Mouse (Mus musculus): ENCODE results near the gene Bicral. TPM values are rescaled to one million over a fixed set of nuclear protein-coding genes. Genes with fewer than 3 reads are reported as not detected.

Bicral gene
- total and polyA plus RNA-seq, 2 experiments from 2014 or later: 7.0 to 31.6 TPM

DNA sequence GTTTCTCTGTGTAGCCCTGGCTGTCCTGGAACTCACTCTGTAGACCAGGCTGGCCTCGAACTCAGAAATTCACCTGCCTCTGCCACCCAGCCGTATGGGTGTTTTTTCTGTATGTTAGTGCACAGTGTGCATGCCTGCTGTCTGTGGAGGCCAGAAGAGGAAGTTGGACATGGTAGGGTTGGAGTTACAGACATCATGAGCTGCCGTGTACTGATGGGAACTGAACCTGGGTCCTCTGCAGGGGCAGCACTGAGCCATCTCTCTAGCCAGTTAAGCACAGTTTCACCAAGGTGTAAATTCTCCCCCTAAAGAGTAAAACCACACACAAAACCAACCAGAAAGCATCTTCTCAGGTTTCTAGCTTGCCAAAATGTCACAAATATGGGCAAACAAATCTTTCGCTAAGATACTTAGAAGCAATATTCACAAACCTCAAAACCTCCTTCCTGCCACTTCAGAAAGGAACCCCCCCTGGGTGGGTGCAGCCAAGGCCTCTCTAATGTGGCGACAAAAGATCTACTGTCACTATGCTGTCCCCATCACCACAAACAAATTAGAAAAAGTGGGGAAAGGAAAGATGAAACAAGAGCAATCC is 12.0 kb upstream of the Bicral start:
- Histone ChIP-seq H3K36me3 (ENCODE audit: insufficient read depth, low read length) (no peaks in the 10 kb centered on the region), H3K4me1 (ENCODE audit: insufficient read depth, low read length) (no peaks in the 10 kb centered on the region), H3K9ac (replicated peaks; ENCODE audit: low read length, poor library complexity, severe bottlenecking) (no peak overlapping the region), H3K27ac (ENCODE audit: low read depth, low read length) (no peak overlapping the region), H3K9me3 (ENCODE audit: low read length) (no peaks in the 10 kb centered on the region), H3K27me3 (ENCODE audit: insufficient read depth, low read length) (no peaks in the 10 kb centered on the region), H3K4me3 (ENCODE audit: low read depth, low read length) (no peak overlapping the region), H3K4me2 (ENCODE audit: low read depth, low read length, poor library complexity, severe bottlenecking) (no peak overlapping the region)
- DNase-seq (ENCODE audit: low spot score) (no peak), ATAC-seq (ENCODE audit: low FRiP score) (no peak)
- no peak for TF ChIP-seq CTCF (IDR thresholded peaks at IDR 0.05)
- WGBS: 95% methylated on average over 5 of the region's 5 CpGs

DNA sequence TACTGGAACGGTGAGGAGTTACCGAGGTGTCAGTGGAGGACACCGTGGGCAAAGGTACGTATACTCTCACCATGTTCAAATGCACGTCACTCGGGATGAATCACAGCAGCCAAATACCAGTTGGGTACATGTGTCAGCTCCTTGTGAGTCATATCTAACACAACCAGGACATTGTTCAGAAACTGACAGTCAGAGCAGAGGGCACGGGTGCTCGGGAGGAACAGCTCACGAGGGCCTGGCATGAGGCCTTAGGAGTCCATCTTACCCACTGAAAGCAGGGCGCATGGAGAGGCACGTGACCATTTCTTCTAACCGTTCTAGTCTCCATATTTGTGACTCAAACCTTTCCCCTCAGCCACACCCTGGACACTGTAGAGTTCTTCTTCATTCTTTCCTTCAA is 8.6 kb upstream of the Bicral start:
- no peak for DNase-seq (ENCODE audit: low spot score)
- H3K4me3 ChIP-seq (ENCODE audit: low read depth, low read length): no peak overlapping the region
- WGBS: 90% methylated on average over 12 of the region's 12 CpGs

DNA sequence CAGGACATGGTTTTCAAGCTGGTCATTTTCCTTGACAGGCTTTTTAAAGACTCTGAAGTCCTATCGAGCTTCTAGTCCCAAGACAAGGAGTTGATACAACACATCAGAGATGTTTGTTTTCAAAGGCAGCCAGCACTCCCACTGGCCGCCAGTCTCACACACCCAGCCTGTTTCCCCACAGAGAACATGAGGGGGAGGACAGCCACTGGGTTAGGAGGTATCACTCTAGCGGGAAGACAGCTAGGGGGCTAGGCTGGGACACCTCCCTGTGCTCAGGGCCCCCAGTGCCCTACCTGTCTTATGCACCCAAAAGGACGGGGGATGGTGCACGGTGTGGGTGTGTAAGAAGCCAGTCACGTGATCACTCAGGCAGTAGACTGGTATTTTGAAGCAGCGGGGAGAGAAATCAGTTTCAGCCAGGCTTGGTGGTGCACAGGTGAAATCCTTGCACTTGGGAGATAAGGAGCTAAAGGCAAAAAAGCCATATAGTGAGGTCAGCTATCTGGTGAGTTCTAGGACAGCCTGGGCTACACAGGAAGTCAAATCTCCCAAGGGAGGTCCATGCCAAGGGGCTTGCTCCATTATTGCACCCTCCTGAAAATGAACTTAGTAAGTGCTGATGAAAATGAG is 6.4 kb upstream of the Bicral start:
- H3K4me1 ChIP-seq (ENCODE audit: insufficient read depth, low read length): no peaks in the 10 kb centered on the region
- WGBS: 72% methylated on average over 7 of the region's 7 CpGs
- no peaks in the 10 kb centered on the region for H3K9me3 ChIP-seq (ENCODE audit: low read length)
- DNase-seq (ENCODE audit: low spot score) (no peak), ATAC-seq (ENCODE audit: low FRiP score) (no peak)
- no peak overlapping the region for H3K4me2 ChIP-seq (ENCODE audit: low read depth, low read length, poor library complexity, severe bottlenecking)
- no peak overlapping the region for H3K4me3 ChIP-seq (ENCODE audit: low read depth, low read length)
- no peaks in the 10 kb centered on the region for H3K27me3 ChIP-seq (ENCODE audit: insufficient read depth, low read length)
- H3K27ac ChIP-seq (ENCODE audit: low read depth, low read length): no peak overlapping the region
- no peak overlapping the region for H3K9ac ChIP-seq (replicated peaks; ENCODE audit: low read length, poor library complexity, severe bottlenecking)
- H3K36me3 ChIP-seq (ENCODE audit: insufficient read depth, low read length): no peaks in the 10 kb centered on the region
- no peak for TF ChIP-seq CTCF (IDR thresholded peaks at IDR 0.05)

More for the DNA sequence above, 8.6 kb upstream of the Bicral start:
- H3K4me1 ChIP-seq (ENCODE audit: insufficient read depth, low read length): no peaks in the 10 kb centered on the region
- no peak for ATAC-seq (ENCODE audit: low FRiP score)
- no peak overlapping the region for H3K9ac ChIP-seq (replicated peaks; ENCODE audit: low read length, poor library complexity, severe bottlenecking)
- no peaks in the 10 kb centered on the region for H3K27me3 ChIP-seq (ENCODE audit: insufficient read depth, low read length)
- no peak for TF ChIP-seq CTCF (IDR thresholded peaks at IDR 0.05)
- no peaks in the 10 kb centered on the region for H3K36me3 ChIP-seq (ENCODE audit: insufficient read depth, low read length)
- H3K4me2 ChIP-seq (ENCODE audit: low read depth, low read length, poor library complexity, severe bottlenecking): no peak overlapping the region
- H3K9me3 ChIP-seq (ENCODE audit: low read length): no peaks in the 10 kb centered on the region
- no peak overlapping the region for H3K27ac ChIP-seq (ENCODE audit: low read depth, low read length)

DNA sequence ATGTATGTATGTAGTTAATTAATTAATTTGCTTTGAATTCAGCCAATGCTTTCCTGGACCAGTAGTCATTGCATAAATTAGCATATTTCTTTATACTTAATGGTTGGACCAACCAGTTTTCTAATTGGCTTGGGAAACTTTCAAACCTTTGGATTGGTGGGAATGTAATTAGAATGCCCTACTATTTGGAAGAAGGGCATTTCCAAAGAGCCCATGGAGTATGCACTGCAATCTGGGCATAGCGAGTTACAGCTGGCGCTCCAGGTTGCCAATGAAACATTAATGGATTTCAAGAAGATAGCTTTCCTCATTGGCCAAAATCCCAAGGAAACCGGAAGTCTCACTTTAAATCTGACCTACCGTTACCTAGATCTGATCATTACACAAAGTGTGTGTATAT is 1.8 kb upstream of the Bicral start:
- Histone ChIP-seq H3K9me3 (ENCODE audit: low read length) (no peaks in the 10 kb centered on the region), H3K27me3 (ENCODE audit: insufficient read depth, low read length) (no peaks in the 10 kb centered on the region), H3K9ac (replicated peaks; ENCODE audit: low read length, poor library complexity, severe bottlenecking) (no peak overlapping the region), H3K4me3 (ENCODE audit: low read depth, low read length) (no peak overlapping the region), H3K36me3 (ENCODE audit: insufficient read depth, low read length) (no peaks in the 10 kb centered on the region), H3K27ac (ENCODE audit: low read depth, low read length) (no peak overlapping the region), H3K4me1 (ENCODE audit: insufficient read depth, low read length) (no peaks in the 10 kb centered on the region; the same call in 1 of the 2 replicates), H3K4me2 (ENCODE audit: low read depth, low read length, poor library complexity, severe bottlenecking) (no peak overlapping the region)
- DNase-seq (ENCODE audit: low spot score) (peak; percentile 21), ATAC-seq (ENCODE audit: low FRiP score) (no peak)
- 62% methylated on average over 4 of the region's 4 CpGs for WGBS
- TF ChIP-seq CTCF (IDR thresholded peaks at IDR 0.05): no peak

DNA sequence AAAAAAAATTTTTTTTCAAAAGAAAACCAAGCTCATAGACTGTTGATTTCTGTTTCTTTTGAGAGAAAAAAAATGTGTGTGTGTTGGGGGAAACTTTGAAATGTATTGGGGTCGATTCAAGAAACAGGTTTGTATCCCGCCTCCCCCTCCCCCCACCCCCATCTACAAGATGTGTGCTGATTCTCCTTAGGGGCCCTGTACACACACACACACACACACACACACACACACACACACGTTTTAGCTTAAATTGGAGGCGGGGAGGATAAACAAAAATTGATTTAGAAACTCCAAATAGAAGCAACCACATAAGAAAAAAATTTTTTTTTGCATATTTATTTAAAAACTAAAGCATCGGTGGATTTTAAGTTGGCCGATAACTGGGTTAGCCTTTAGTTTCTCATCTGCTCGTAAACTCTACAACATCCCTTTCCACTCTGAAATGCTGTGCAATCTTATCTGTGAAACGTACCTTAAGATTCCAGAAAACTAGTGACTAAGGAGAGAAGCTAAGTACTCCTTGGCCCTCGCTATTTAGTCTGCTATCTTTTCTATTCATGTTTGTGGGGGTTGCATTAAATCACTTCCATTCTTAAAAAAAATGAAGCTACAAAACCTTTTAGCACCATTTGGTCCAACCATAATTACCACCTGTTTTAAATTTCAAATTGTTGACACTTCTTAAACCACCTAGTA is 615 bp upstream of the Bicral start:
- peak overlapping the region; percentile 100 for H3K9ac ChIP-seq (replicated peaks; ENCODE audit: low read length, poor library complexity, severe bottlenecking)
- TF ChIP-seq CTCF (IDR thresholded peaks at IDR 0.05): no peak
- H3K27ac ChIP-seq (ENCODE audit: low read depth, low read length): peak overlapping the region; percentile 100
- peak overlapping the region; percentile 59 for H3K4me2 ChIP-seq (ENCODE audit: low read depth, low read length, poor library complexity, severe bottlenecking)
- ATAC-seq (ENCODE audit: low FRiP score): no peak
- peak; percentile 51 for DNase-seq (ENCODE audit: low spot score)
- H3K4me1 ChIP-seq (ENCODE audit: insufficient read depth, low read length): peaks cover 3% of the 10 kb centered on the region; the same call in 1 of the 2 replicates
- no peaks in the 10 kb centered on the region for H3K27me3 ChIP-seq (ENCODE audit: insufficient read depth, low read length)
- peak overlapping the region; percentile 97 for H3K4me3 ChIP-seq (ENCODE audit: low read depth, low read length)
- no peaks in the 10 kb centered on the region for H3K36me3 ChIP-seq (ENCODE audit: insufficient read depth, low read length)
- 15% methylated on average over 9 of the region's 9 CpGs for WGBS
- H3K9me3 ChIP-seq (ENCODE audit: low read length): no peaks in the 10 kb centered on the region

DNA sequence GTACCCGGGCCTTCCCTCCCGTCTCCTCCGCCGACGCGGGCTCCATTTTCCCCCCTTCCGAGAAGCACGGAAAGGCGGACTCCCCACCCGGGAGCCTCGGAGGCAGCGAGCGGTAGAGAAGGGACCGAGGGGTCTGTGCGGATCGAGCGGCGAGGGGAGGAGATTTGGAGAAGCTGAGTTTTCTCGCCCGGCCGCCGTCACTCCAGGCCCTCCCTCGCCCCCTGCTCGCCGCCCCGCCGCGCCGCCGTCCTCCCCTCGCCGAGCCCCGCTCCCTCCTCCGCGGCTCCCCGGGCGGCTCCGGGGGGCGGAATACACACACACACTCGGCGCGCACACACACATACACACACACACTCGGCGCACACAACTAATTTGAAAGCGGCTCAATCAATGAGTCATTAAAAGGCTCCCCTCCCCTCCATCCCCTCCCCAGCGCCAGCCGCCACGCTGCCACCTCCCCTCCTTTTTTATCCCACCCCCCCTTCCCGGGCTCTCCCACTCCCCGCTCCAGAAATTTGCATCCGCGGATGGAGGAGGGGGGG is 850 bp downstream of the Bicral start:
- H3K4me1 ChIP-seq (ENCODE audit: insufficient read depth, low read length): peaks cover 3% of the 10 kb centered on the region
- no peak for TF ChIP-seq CTCF (IDR thresholded peaks at IDR 0.05)
- WGBS: 2% methylated on average over 40 of the region's 52 CpGs
- peak overlapping the region; percentile 100 for H3K27ac ChIP-seq (ENCODE audit: low read depth, low read length)
- H3K9me3 ChIP-seq (ENCODE audit: low read length): no peaks in the 10 kb centered on the region
- no peaks in the 10 kb centered on the region for H3K27me3 ChIP-seq (ENCODE audit: insufficient read depth, low read length)
- H3K9ac ChIP-seq (replicated peaks; ENCODE audit: low read length, poor library complexity, severe bottlenecking): peak overlapping the region; percentile 100
- DNase-seq (ENCODE audit: low spot score) (peak; percentile 92), ATAC-seq (ENCODE audit: low FRiP score) (peak; percentile 85)
- peak overlapping the region; percentile 59 for H3K4me2 ChIP-seq (ENCODE audit: low read depth, low read length, poor library complexity, severe bottlenecking)
- H3K4me3 ChIP-seq (ENCODE audit: low read depth, low read length): peak overlapping the region; percentile 97
- H3K36me3 ChIP-seq (ENCODE audit: insufficient read depth, low read length): no peaks in the 10 kb centered on the region
